Mouse (Mus musculus) CH12.LX (cell line): ENCODE data around the gene Hrh2. TPM values are rescaled to one million over a fixed set of nuclear protein-coding genes. Genes with fewer than 3 reads are reported as not detected.

Experiments
- DNase-seq: peaks from one replicate; pipeline ENCODE4 v3.0.0-alpha.2; 2013; ENCODE audit errors: extremely low read depth
- H3K27ac ChIP-seq: 2 replicates; pipeline ENCODE4 v1.5.1; 2012; ENCODE audit warnings: low read depth, mild to moderate bottlenecking, control low read depth, moderate library complexity; ENCODE audit not compliant: insufficient read depth
- H3K27me3 ChIP-seq: replicated peaks from 2 replicates; pipeline ENCODE3; 2012; ENCODE audit warnings: inconsistent platforms
- H3K36me3 ChIP-seq, 2 experiments: replicated peaks in 1 of 2; 2 replicates each; pipeline versions ENCODE3 to v1.6.1; 2012; ENCODE audit warnings: inconsistent platforms in 1 of 2, low read length in 1 of 2, mild to moderate bottlenecking in 1 of 2, mixed read lengths in 1 of 2, moderate library complexity in 1 of 2; ENCODE audit not compliant: control insufficient read depth in 1 of 2, insufficient read depth in 1 of 2
- H3K4me1 ChIP-seq, 2 experiments: 2 replicates each; pipeline ENCODE4 v1.6.1; 2012; ENCODE audit warnings: inconsistent platforms in 1 of 2, moderate library complexity in 1 of 2; ENCODE audit not compliant: insufficient read depth in 2 of 2, control insufficient read depth in 1 of 2
- H3K4me2 ChIP-seq: 2 replicates; pipeline ENCODE4 v1.6.1; 2012; ENCODE audit warnings: low read depth, mild to moderate bottlenecking, control low read depth; ENCODE audit not compliant: poor library complexity, insufficient read depth, severe bottlenecking
- H3K4me3 ChIP-seq, 3 experiments: fragments of 150-350 bp in 1 of 3; sonication (generic) in 1 of 3; replicated peaks in 1 of 3; 2 replicates each; pipeline versions ENCODE3 to v1.5.1; 2011 to 2012; ENCODE audit warnings: low read depth in 2 of 3, low read length in 2 of 3, mild to moderate bottlenecking in 2 of 3, moderate library complexity in 2 of 3, control low read depth in 1 of 3, improper control_type of control experiment in 1 of 3, inconsistent platforms in 1 of 3, mixed read lengths in 1 of 3; ENCODE audit not compliant: poor library complexity in 1 of 3
- H3K79me2 ChIP-seq: replicated peaks from 2 replicates; pipeline ENCODE4 v1.6.1; 2012; ENCODE audit warnings: mild to moderate bottlenecking, moderate library complexity; ENCODE audit not compliant: control insufficient read depth, poor library complexity, insufficient read depth, severe bottlenecking; ENCODE audit errors: extremely low read depth
- H3K9ac ChIP-seq: 2 replicates; pipeline ENCODE4 v1.6.1; 2012; ENCODE audit warnings: low read depth, mild to moderate bottlenecking, control low read depth, moderate library complexity; ENCODE audit not compliant: insufficient read depth
- H3K9me3 ChIP-seq: replicated peaks from 2 replicates; pipeline ENCODE3; 2012; ENCODE audit warnings: low read length, inconsistent platforms, mixed read lengths
- BHLHE40 ChIP-seq: IDR thresholded peaks from 2 replicates; pipeline ENCODE4 v1.6.1; 2011; ENCODE audit warnings: mild to moderate bottlenecking, low read depth, low read length, improper control_type of control experiment
- CHD1 ChIP-seq: IDR thresholded peaks from 2 replicates; pipeline ENCODE4 v1.6.1; 2012; ENCODE audit warnings: low read depth, low read length, improper control_type of control experiment, inconsistent platforms
- CTCF ChIP-seq, 2 experiments: IDR thresholded peaks in 1 of 2; conservative IDR thresholded peaks in 1 of 2; 2 replicates each; pipeline ENCODE4 v1.5.1; 2011 to 2012; ENCODE audit warnings: low read depth in 2 of 2, low read length in 2 of 2, improper control_type of control experiment in 1 of 2, inconsistent platforms in 1 of 2, mild to moderate bottlenecking in 1 of 2, moderate library complexity in 1 of 2
- HCFC1 ChIP-seq: IDR thresholded peaks from 2 replicates; pipeline ENCODE4 v1.6.1; 2012; ENCODE audit warnings: low read depth, mild to moderate bottlenecking, inconsistent platforms, low read length, improper control_type of control experiment
- JUND ChIP-seq: conservative IDR thresholded peaks from 2 replicates; pipeline ENCODE4 v1.6.1; 2011; ENCODE audit warnings: low read depth, low read length, improper control_type of control experiment
- MAZ ChIP-seq: IDR thresholded peaks from 2 replicates; pipeline ENCODE4 v1.6.1; 2012; ENCODE audit warnings: low read depth, mild to moderate bottlenecking, inconsistent platforms, low read length, improper control_type of control experiment, moderate library complexity
- MXI1 ChIP-seq: IDR thresholded peaks from 2 replicates; pipeline ENCODE4 v1.6.1; 2011; ENCODE audit warnings: mild to moderate bottlenecking, low read depth, low read length, improper control_type of control experiment
- MYC ChIP-seq: IDR thresholded peaks from 2 replicates; pipeline ENCODE4 v1.6.1; 2011; ENCODE audit warnings: low read depth, mild to moderate bottlenecking, improper control_type of control experiment, low read length
- NELFE ChIP-seq: IDR thresholded peaks from 2 replicates; pipeline ENCODE4 v1.6.1; 2011; ENCODE audit warnings: low read depth, low read length, improper control_type of control experiment
- NRF1 ChIP-seq: IDR thresholded peaks from 2 replicates; pipeline ENCODE4 v1.6.1; 2014; ENCODE audit warnings: low read depth, mild to moderate bottlenecking, inconsistent platforms, low read length, improper control_type of control experiment, moderate library complexity
- POLR2AphosphoS2 ChIP-seq: IDR thresholded peaks from 2 replicates; pipeline ENCODE4 v1.6.1; 2011; ENCODE audit warnings: low read depth, low read length, improper control_type of control experiment
- SIN3A ChIP-seq: IDR thresholded peaks from 2 replicates; pipeline ENCODE4 v1.6.1; 2012; ENCODE audit warnings: low read length, improper control_type of control experiment, inconsistent platforms
- SMC3 ChIP-seq: IDR thresholded peaks from 2 replicates; pipeline ENCODE4 v1.6.1; 2011; ENCODE audit warnings: low read depth, low read length, improper control_type of control experiment
- ZMIZ1 ChIP-seq: IDR thresholded peaks from 2 replicates; pipeline ENCODE4 v1.6.1; 2012; ENCODE audit warnings: low read depth, mild to moderate bottlenecking, inconsistent platforms, low read length, improper control_type of control experiment
- ZNF384 ChIP-seq: IDR thresholded peaks from 2 replicates; pipeline ENCODE4 v1.6.1; 2012; ENCODE audit warnings: low read depth, low read length, improper control_type of control experiment, inconsistent platforms
- dilution Hi-C: fragments of 300-500 bp; cut with MboI; formaldehyde crosslinking; loops from 2 replicates; pipeline ENCODE4 v1.14.3; 2020; ENCODE audit warnings: low sequenced_read_pairs; ENCODE audit not compliant: extremely low pct_unique_long_range_greater_than_20kb, extremely low pct_ligation_motif_present
- in situ Hi-C: fragments of 300-500 bp; cut with MboI; formaldehyde crosslinking; loops from 3 replicates; pipeline ENCODE4 v1.14.3; 2019; ENCODE audit warnings: low sequenced_read_pairs, low pct_ligation_motif_present, low pct_unique_long_range_greater_than_20kb, mixed read lengths
- polyA plus RNA-seq: library from polyadenylated mRNA; unstranded; fragments of >175 nt; gene quantifications from 2 replicates; pipeline ENCODE4 v1.2.1, GENCODE M21; 2012; ENCODE audit warnings: low read depth; ENCODE audit not compliant: insufficient read length
- total RNA-seq, 2 experiments: library from RNA; depleted of rRNA; stranded (reverse); fragments of 300-350 nt in 1 of 2; fragments of >200 nt in 1 of 2; gene quantifications; 2 replicates each; pipeline ENCODE4 v1.2.3; 2012 to 2014

Hrh2 gene
- total and polyA plus RNA-seq, 3 experiments, result 0.04 to 0.30 TPM; not detected in 1

GRCm38 (mm10) chr13:54152421-54152820, 39.5 kb upstream of the Hrh2 start:
- Histone ChIP-seq H3K27me3 (peaks cover 4% of the 10 kb centered on the region), H3K27ac (no peak overlapping the region), H3K36me3 (no peaks in the 10 kb centered on the region), H3K79me2 (no peaks in the 10 kb centered on the region), H3K4me2 (no peak overlapping the region), H3K9ac (no peak overlapping the region), H3K4me1 (peaks cover 7 to 22% of the 10 kb centered on the region in 2 experiments; a peak in 2 of 4 replicates), H3K9me3 (no peaks in the 10 kb centered on the region), H3K4me3 (no peak overlapping the region)
- no peak for TF ChIP-seq SIN3A
- TF ChIP-seq BHLHE40, result no peak
- peak in 1 of 2 experiments; percentile 47; a peak in 1 of 4 replicates for TF ChIP-seq CTCF (conservative IDR thresholded peaks at IDR 0.05 in 1 of 2, IDR thresholded peaks at IDR 0.05 in 1 of 2; ENCODE audit: low read depth in 2 of 2, low read length in 2 of 2)
- dilution Hi-C loops, result no loop called here
- in situ Hi-C loops, result no loop called here
- DNase-seq, result peak; percentile 16

- Histone ChIP-seq H3K27ac (no peak overlapping the region), H3K4me3 (no peak overlapping the region), H3K4me2 (no peak overlapping the region), H3K36me3 (no peaks in the 10 kb centered on the region), H3K4me1 (peaks cover 7 to 22% of the 10 kb centered on the region in 2 experiments; a peak in 2 of 4 replicates), H3K9ac (no peak overlapping the region), H3K79me2 (no peaks in the 10 kb centered on the region), H3K9me3 (no peaks in the 10 kb centered on the region), H3K27me3 (peaks cover 4% of the 10 kb centered on the region)
- dilution Hi-C loops, result no loop called here
- TF ChIP-seq JUND (no peak), POLR2AphosphoS2 (no peak), MYC (no peak), CTCF (conservative IDR thresholded peaks at IDR 0.05 in 1 of 2, IDR thresholded peaks at IDR 0.05 in 1 of 2; ENCODE audit: low read depth in 2 of 2, low read length in 2 of 2) (no peak), ZMIZ1 (no peak)
- DNase-seq, result no peak
- in situ Hi-C loops, result no loop called here
Measured at GRCm38 (mm10) chr13:54152911-54153310, 39.0 kb upstream of the Hrh2 start.

GRCm38 (mm10) chr13:54153672-54154218, 38.2 kb upstream of the Hrh2 start:
- H3K4me3 ChIP-seq, result no peak overlapping the region
- TF ChIP-seq MAZ (no peak), SMC3 (no peak), MXI1 (no peak), CHD1 (no peak), NRF1 (no peak), HCFC1 (no peak), ZNF384 (no peak), NELFE (no peak)
- H3K9ac ChIP-seq, result no peak overlapping the region
- DNase-seq, result peak; percentile 15
- no peaks in the 10 kb centered on the region for H3K9me3 ChIP-seq
- H3K27me3 ChIP-seq, result peaks cover 1% of the 10 kb centered on the region
- H3K79me2 ChIP-seq, result no peaks in the 10 kb centered on the region
- in situ Hi-C loops (no loop called here), dilution Hi-C loops (no loop called here)
- peaks cover 7 to 22% of the 10 kb centered on the region in 2 experiments; a peak in 2 of 4 replicates for H3K4me1 ChIP-seq
- H3K36me3 ChIP-seq, result no peaks in the 10 kb centered on the region
- H3K4me2 ChIP-seq, result no peak overlapping the region
- no peak overlapping the region for H3K27ac ChIP-seq
